Mouse (Mus musculus) ES-E14 (cell line): ENCODE results near the gene Cyp2b10. TPM values are rescaled to one million over a fixed set of nuclear protein-coding genes. Genes with fewer than 3 reads are reported as not detected.

Source experiments
- DNase-seq: peaks from one replicate; pipeline ENCODE4 v3.0.0-alpha.2; 2013; ENCODE audit warnings: low read depth, low spot score
- H3K27ac ChIP-seq: 2 replicates; pipeline ENCODE4 v1.5.1; 2012; ENCODE audit warnings: low read depth, mild to moderate bottlenecking, low read length, moderate library complexity, mixed read lengths; ENCODE audit not compliant: poor library complexity, insufficient read depth, severe bottlenecking
- H3K36me3 ChIP-seq: 2 replicates; pipeline ENCODE4 v1.6.1; 2012; ENCODE audit warnings: mild to moderate bottlenecking, low read length, moderate library complexity, mixed read lengths; ENCODE audit not compliant: control insufficient read depth, poor library complexity, insufficient read depth, severe bottlenecking
- H3K4me1 ChIP-seq, 2 experiments: fragments of 150-350 bp in 1 of 2; sonication (generic) in 1 of 2; 2 replicates each; pipeline ENCODE4 v1.6.1; 2012; ENCODE audit warnings: low read length in 2 of 2, mild to moderate bottlenecking in 1 of 2, mixed read lengths in 1 of 2; ENCODE audit not compliant: control insufficient read depth in 2 of 2, insufficient read depth in 2 of 2, poor library complexity in 1 of 2
- H3K4me3 ChIP-seq, 2 experiments: fragments of 150-350 bp in 1 of 2; sonication (generic) in 1 of 2; 2 replicates each; pipeline ENCODE4 v1.5.1; 2012; ENCODE audit warnings: low read length in 2 of 2, low read depth in 1 of 2, mild to moderate bottlenecking in 1 of 2, mixed read lengths in 1 of 2; ENCODE audit not compliant: insufficient read depth in 1 of 2, poor library complexity in 1 of 2, severe bottlenecking in 1 of 2
- H3K9ac ChIP-seq: 2 replicates; pipeline ENCODE4 v1.6.1; 2012; ENCODE audit warnings: low read depth, mild to moderate bottlenecking, low read length, mixed read lengths; ENCODE audit not compliant: poor library complexity, insufficient read depth, severe bottlenecking
- H3K9me3 ChIP-seq: fragments of 150-350 bp; sonication (generic); 2 replicates; pipeline ENCODE4 v1.6.1; 2012; ENCODE audit warnings: low read depth, mild to moderate bottlenecking, low read length; ENCODE audit not compliant: control insufficient read depth, insufficient read depth
- CHD2 ChIP-seq: IDR thresholded peaks from 2 replicates; pipeline ENCODE4 v1.6.1; 2014; ENCODE audit warnings: mild to moderate bottlenecking, low read depth, low read length, inconsistent platforms
- HCFC1 ChIP-seq: IDR thresholded peaks from 2 replicates; pipeline ENCODE4 v1.6.1; 2012; ENCODE audit warnings: low read length, inconsistent platforms, borderline replicate concordance; ENCODE audit not compliant: insufficient read depth
- MAFK ChIP-seq: IDR thresholded peaks from 2 replicates; pipeline ENCODE4 v1.6.1; 2014; ENCODE audit warnings: mild to moderate bottlenecking, low read depth, low read length, inconsistent platforms; ENCODE audit not compliant: insufficient read depth
- ZC3H11A ChIP-seq: IDR thresholded peaks from 2 replicates; pipeline ENCODE4 v1.6.1; 2012; ENCODE audit warnings: low read depth, mild to moderate bottlenecking, inconsistent platforms, low read length, borderline replicate concordance
- ZNF384 ChIP-seq: IDR thresholded peaks from 2 replicates; pipeline ENCODE4 v1.6.1; 2012; ENCODE audit warnings: low read depth, low read length, inconsistent platforms
- in situ Hi-C, 2 experiments: fragments of 600-800 bp; cut with MboI; formaldehyde crosslinking; loops; one replicate each; pipeline ENCODE4 v1.15.1; 2025; ENCODE audit warnings: low sequenced_read_pairs in 2 of 2, inconsistent platforms in 1 of 2; ENCODE audit not compliant: unreplicated experiment in 2 of 2
- total RNA-seq: library from RNA; depleted of rRNA; stranded (reverse); fragments of 300-350 nt; gene quantifications from 2 replicates; pipeline ENCODE4 v1.2.3, GENCODE M21; 2012

Gene Cyp2b10
- total RNA-seq, 1 experiment, result not detected

DNA sequence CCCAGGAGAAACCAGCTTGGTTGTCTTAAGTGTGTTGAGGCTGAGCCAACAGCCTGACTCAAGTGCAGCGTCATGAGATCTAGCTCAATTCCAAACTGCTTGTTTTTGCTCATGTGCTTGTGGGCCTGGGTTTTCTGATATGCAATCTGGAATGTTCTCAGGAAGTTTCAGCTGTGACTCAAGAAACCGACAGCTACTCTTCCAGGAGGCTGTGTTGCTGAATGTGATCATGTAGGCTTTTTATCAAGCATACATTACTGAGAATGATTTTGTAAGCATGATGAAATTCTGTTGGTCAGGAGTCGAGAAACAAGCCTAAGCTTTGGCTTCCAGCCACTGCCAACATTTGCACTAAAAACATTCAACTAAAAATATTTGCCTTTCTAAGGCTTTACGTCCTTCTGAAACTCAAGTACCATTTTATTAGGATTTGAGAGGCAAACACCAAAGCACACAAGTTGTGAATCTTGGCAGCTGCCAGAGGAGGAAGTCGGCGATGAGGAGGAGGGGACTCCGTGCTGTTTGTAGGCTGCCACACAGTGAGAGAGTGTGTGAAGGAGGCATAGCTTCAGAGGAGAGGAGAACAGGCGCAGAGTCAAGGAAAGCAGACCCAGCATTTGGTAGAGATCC is 4.8 kb downstream of the Cyp2b10 start:
- in situ Hi-C loops, result no loop called here
- no peak for DNase-seq

DNA sequence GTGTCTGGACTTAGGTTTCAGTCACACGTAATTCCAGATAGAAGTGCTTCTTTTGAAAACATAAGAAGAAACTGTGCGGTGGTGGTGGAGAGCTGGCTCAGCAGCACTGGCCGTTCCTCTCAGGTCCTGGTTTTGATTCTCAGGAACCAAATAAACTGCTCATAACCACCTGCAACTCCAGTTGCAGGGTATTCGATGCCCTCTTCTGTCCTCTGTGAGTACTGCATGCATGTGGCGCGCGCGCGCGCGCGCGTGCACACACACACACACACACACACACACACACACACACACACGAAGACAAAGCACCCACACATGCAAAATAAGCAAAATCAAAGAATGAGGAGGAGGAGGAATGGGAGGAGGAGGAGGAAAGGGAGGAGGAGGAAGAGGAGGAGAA is 5.7 kb downstream of the Cyp2b10 start:
- TF ChIP-seq CHD2 (no peak), ZC3H11A (0 out of 2 replicates have a peak, but pooled peaks have one; percentile 28)
- no peak overlapping the region for H3K4me3 ChIP-seq

More for the DNA sequence above, 4.8 kb downstream of the Cyp2b10 start:
- Histone ChIP-seq H3K36me3 (no peaks in the 10 kb centered on the region), H3K4me3 (no peak overlapping the region), H3K27ac (no peak overlapping the region), H3K9ac (no peak overlapping the region), H3K4me1 (no peaks in the 10 kb centered on the region; a peak in 1 of 4 replicates), H3K9me3 (no peaks in the 10 kb centered on the region)
- no peak for TF ChIP-seq ZC3H11A
- no peak for TF ChIP-seq HCFC1
- no peak for TF ChIP-seq CHD2
- TF ChIP-seq MAFK, result no peak

DNA sequence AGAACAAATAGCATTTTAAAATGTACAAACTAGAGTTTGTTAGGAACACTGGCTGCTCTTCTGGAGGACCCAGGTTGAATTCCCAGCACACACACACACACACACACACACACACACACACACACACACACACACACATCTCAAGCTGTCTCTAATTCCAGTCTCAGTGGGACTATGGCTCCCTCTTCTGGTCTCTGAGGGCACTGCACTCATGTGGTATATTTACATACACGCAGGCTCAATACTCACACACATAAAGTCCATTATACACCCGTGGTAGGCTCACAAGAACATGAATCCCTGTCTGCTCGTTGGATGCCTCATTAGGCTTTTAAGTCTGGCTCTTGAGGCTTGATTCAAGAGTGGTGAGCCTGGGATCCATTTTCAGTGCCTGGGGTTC is 6.6 kb downstream of the Cyp2b10 start:
- peak; percentile 84 for DNase-seq
- in situ Hi-C loops, result no loop called here

More for the DNA sequence above, 5.7 kb downstream of the Cyp2b10 start:
- no peak overlapping the region for H3K27ac ChIP-seq
- no peak for DNase-seq
- in situ Hi-C loops, result no loop called here
- H3K9ac ChIP-seq, result no peak overlapping the region
- no peaks in the 10 kb centered on the region for H3K36me3 ChIP-seq
- no peaks in the 10 kb centered on the region for H3K9me3 ChIP-seq
- no peaks in the 10 kb centered on the region; a peak in 1 of 4 replicates for H3K4me1 ChIP-seq

DNA sequence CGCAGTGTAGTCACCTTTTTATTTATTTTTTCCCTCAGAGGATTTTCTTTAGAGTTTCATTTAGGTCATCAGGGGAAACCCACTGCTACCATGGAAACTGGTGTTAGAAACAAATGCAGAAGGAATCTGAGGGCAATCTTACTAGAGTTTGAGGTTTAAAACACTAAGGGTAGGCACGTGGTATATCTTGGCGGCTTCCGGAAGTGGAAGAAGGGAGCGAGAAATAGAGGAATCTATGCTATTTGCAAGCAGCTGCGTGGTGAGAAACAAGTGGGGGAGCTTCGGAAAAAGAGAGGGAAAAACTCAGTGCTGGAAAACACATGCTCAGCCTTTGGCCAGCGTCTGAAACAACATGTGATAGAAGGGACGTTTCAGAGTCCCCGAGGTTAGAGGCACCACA is 7.1 kb downstream of the Cyp2b10 start:
- Histone ChIP-seq H3K4me3 (no peak overlapping the region), H3K9me3 (no peaks in the 10 kb centered on the region), H3K36me3 (no peaks in the 10 kb centered on the region), H3K27ac (no peak overlapping the region), H3K4me1 (no peaks in the 10 kb centered on the region; a peak in 1 of 4 replicates), H3K9ac (0 out of 2 replicates have a peak overlapping the region, but pooled peaks have one; percentile 52)
- no peak for DNase-seq
- TF ChIP-seq ZC3H11A (no peak), MAFK (no peak), HCFC1 (no peak), ZNF384 (no peak), CHD2 (no peak)
- in situ Hi-C loops, result no loop called here

More for the DNA sequence above, 6.6 kb downstream of the Cyp2b10 start:
- Histone ChIP-seq H3K4me3 (no peak overlapping the region), H3K27ac (no peak overlapping the region), H3K9me3 (no peaks in the 10 kb centered on the region), H3K4me1 (no peaks in the 10 kb centered on the region; a peak in 1 of 4 replicates), H3K36me3 (no peaks in the 10 kb centered on the region), H3K9ac (0 out of 2 replicates have a peak overlapping the region, but pooled peaks have one; percentile 52)
- TF ChIP-seq ZC3H11A, result peak; percentile 87
- TF ChIP-seq MAFK, result no peak

DNA sequence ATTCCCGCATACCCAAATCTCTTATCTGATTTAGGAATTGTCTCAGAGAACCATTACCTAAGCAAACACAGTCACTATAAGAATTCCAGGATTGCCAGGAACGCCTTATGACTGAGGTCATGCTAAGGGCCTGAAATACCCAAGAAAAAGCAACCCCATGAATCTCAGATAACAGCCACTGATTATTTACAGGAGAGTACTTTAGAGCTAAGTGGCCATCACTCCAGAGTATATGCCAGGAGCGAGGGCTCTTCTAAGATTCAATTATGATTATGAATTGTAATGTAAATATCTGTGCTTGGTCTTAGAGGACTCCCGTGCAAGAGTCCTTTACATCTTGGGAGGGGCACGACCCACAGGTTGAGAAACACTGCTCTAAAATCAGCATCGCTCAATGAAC is 10.0 kb downstream of the Cyp2b10 start:
- Histone ChIP-seq H3K36me3 (no peaks in the 10 kb centered on the region), H3K4me1 (no peaks in the 10 kb centered on the region; a peak in 1 of 4 replicates), H3K9ac (no peak overlapping the region), H3K4me3 (no peak overlapping the region), H3K27ac (no peak overlapping the region), H3K9me3 (no peaks in the 10 kb centered on the region)
- no peak for TF ChIP-seq HCFC1
- no peak for TF ChIP-seq CHD2
- no peak for TF ChIP-seq MAFK
- no peak for TF ChIP-seq ZNF384
- TF ChIP-seq ZC3H11A, result no peak
- no peak for DNase-seq
- in situ Hi-C loops, result no loop called here
